9 mouse cellular contexts compared by ENCODE assay signal in the genomic region with DNA sequence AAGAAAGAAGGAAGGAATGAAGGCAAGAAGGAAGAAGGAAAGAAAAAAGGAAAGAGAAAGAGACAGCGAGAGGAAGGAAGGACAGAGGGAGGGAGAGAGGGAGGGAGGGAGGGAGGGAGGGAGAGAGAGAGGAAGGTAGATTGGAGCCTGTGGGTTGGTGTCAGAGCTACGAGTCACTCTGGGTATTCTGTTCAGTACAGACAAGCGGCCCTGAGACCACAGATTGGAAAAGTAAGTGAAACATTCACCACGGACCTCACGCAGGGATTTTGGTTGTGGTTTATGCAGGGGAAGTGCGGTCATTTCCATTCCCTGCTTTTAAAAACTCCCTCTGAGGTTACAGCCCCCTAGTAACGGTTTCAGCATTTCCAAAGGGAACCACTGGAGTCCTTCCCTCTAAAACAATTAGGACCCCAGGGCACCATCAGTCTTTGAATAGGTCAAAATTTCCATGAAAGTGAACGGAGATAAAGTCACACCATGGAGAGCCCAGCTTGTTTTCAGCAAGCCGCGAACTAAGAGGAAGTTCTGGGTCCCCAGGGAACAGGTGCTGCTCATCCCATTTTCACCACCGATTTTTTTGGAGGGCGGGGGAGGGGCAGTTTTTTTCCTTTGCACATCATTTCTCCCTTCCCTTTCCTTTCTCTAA. TPM values are rescaled to one million over a fixed set of nuclear protein-coding genes. Genes with fewer than 3 reads are reported as not detected.
DNase-seq lines count a peak whose midpoint lies in the region; ATAC-seq and TF ChIP-seq lines count a peak whose summit lies in the region.
"Had no signal": no experiment of that assay in that cellular context is flagged by ENCODE, and none has a peak within 500 bp of the region (broad histone marks: within the 10 kb centered on the region; RNA-seq: fewer than 3 reads in every experiment).

No protein-coding gene starts in this region.

- no peak for TF ChIP-seq CTCF in bone marrow macrophage, adult 2 months (IDR thresholded peaks at IDR 0.05; ENCODE audit: low read depth, low read length)

- H3K36me3 ChIP-seq in midbrain, embryonic 12.5 days = no peaks in the 10 kb centered on the region
- H3K36me3 ChIP-seq: G1E had no signal

- H3K27me3 ChIP-seq in midbrain, embryonic 12.5 days = peaks cover 9% of the 10 kb centered on the region

- peak overlapping the region; percentile 32 for H3K4me3 ChIP-seq in bone marrow macrophage, adult 2 months (ENCODE audit: insufficient read depth, low read length)
- H3K4me3 ChIP-seq in midbrain, embryonic 12.5 days = no peak overlapping the region

- 4% methylated on average over 12 of the region's 12 CpGs for WGBS in midbrain, embryonic 12.5 days

- H3K27ac ChIP-seq in bone marrow macrophage, adult 2 months (ENCODE audit: insufficient read depth, low read depth, low read length) = no peak overlapping the region
- no peak overlapping the region for H3K27ac ChIP-seq in midbrain, embryonic 12.5 days (replicated peaks)

- intact Hi-C loops in left cerebral cortex, postnatal 10 days (cut with DNase I) = no loop called here

- TF ChIP-seq POLR2A in bone marrow macrophage, adult 2 months (IDR thresholded peaks at IDR 0.05; ENCODE audit: borderline replicate concordance, low read depth, low read length) = no peak

- no peak for ATAC-seq in midbrain, embryonic 12.5 days (ENCODE audit: low FRiP score, low read depth)

- no peak overlapping the region for H3K9ac ChIP-seq in midbrain, embryonic 12.5 days (replicated peaks)

- H3K4me2 ChIP-seq in midbrain, embryonic 12.5 days (replicated peaks) = peak overlapping the region; percentile 26

- no peaks in the 10 kb centered on the region for H3K9me3 ChIP-seq in midbrain, embryonic 12.5 days

- H3K4me1 ChIP-seq in bone marrow macrophage, adult 2 months (ENCODE audit: control insufficient read depth, insufficient read depth, low read length) = peaks cover 10% of the 10 kb centered on the region
- no peaks in the 10 kb centered on the region; the same call in 1 of the 2 replicates for H3K4me1 ChIP-seq in midbrain, embryonic 12.5 days

- peak; percentile 54 for DNase-seq in heart, adult 11 months
- no peak for DNase-seq in heart, adult 9 months (ENCODE audit: low spot score in 2 of 2)
- peak; percentile 38 for DNase-seq in kidney, adult 11 months
- DNase-seq in right cerebral cortex, postnatal 10 days (ENCODE audit: low spot score in 2 of 2) = no peak
- DNase-seq in left cerebral cortex, postnatal 10 days (ENCODE audit: extremely low spot score in 1 of 2, low spot score in 2 of 2) = no peak
- DNase-seq in lung, postnatal 14 days = no peak

RNA-seq across cellular contexts. Expression of a gene that starts 45.2 kb away (rescaled TPM):
- 49.9 and 55.9 TPM in 2 replicates for polyA plus RNA-seq in bone marrow macrophage, adult 2 months (2012; ENCODE audit: insufficient read depth, insufficient read length, missing spikeins)
- polyA plus RNA-seq in midbrain, embryonic 12.5 days (2016; fragmentation: Nextera tagmentation; extraction: Ambion mirVana) = 38.3 and 38.7 TPM in 2 replicates
- total RNA-seq in left cerebral cortex, postnatal 10 days (2021) = 100 to 1,000 TPM; 187 to 198 TPM
- polyA plus RNA-seq: G1E had no signal

Comparison
In these comparisons a context has a peak if more than half of its experiments do, and no peak if none do; other contexts are left out.
1. DNase-seq: peak in heart, adult 11 months (single experiment) and kidney, adult 11 months (single experiment); none in heart, adult 9 months (0 of 2), right cerebral cortex, postnatal 10 days (0 of 2), left cerebral cortex, postnatal 10 days (0 of 2) and lung, postnatal 14 days (single experiment).